Mouse (Mus musculus) retina, postnatal 7 days (tissue): ENCODE data around the gene Hpca.

Source experiments
- DNase-seq: peaks from one replicate; pipeline ENCODE4 v3.0.0-alpha.2; 2012; ENCODE audit warnings: low read depth, low spot score

Hpca gene

GRCm38 (mm10) chr4:129121569-129122086, at the start of gene Hpca:
Hpca (minus strand) TSS chr4:129122036.
- no peak for DNase-seq

DNA sequence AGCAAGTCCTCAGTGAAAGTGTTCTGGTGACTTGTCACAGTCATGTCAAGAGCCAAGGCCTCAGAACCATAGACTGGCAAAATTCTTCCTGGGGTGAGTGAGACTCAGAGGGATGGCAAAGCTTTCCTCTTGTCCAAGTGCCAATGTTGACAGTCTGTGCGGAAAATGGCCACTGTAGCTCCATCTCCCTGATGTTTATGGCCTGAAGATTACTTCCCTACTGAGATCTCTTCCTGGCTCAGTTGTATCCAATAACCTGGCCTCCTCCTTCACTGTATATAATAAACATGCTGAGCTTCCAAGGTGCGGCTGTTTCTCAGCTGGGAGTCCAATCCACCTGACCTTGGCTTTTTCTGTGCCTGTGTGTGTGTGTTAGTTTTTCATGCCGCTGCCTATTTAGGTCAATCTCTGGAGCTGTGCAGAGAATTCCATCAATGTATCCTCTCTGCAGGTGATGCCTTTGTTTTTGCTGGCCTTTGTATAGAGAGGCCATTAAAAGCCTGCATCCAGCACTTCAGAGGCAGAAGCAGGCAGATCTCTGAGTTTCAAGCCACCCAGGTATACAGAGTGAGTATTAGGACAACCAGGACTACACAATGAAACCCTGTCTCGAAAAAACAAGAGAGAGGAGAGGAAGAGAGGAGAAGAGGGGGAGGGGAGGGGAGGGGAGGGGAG, 39.9 kb upstream of the Hpca start:
- no peak for DNase-seq

DNA sequence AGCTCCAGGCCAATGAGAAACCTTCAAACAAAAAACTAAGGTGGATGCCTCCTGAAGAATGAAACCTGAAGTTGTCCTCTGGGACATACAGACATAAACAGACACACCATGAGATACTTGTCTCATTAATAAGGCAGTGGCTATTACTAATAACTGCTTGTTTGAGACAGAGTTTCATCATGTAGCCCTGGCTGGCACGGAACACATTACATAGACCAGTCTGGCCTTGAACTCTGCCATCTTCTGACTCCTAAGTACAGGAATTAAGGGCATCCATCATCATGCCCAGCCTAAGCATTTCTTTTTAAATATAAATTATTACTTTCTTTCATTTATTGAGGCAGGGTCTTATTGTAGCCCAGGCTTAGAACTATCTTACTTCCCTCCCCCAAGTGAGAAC, 39.2 kb upstream of the Hpca start:
- DNase-seq = no peak

DNA sequence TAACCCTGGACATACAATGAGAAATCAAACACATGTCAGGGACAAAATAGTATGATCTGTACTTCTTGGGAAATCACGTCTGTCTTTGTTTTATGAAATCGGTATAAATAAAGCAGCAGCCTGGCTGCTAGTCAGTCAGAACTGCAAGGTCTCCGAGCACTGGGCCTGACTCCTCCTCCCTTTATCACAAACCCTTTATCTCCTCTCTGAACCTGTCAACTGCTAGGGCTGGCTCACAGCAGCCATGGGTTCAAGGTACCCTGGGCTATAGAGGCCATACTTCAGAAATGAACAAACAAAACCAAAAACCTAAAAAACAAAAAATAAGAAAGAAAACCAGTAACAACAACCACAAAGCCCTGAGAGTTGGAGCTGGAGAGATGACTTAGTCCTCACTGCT, 36.7 kb upstream of the Hpca start:
- no peak for DNase-seq

DNA sequence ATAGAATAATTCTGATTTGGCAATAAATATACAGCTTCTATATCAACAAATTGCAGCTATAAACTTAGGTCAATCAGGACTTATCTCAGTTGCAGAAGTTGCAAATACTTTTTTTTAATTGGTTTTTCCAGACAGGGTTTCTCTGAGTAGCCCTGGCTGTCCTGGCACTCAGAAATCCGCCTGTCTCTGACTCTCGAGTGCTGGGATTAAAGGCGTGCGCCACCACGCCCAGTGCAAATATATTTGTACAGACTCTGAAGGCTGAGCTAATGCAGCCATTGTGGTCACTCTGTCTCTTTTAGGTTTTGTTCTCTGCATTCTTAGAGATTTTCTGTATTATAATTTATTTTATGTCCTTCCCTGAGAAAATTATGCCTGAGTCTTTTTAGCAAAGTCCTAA, 35.7 kb upstream of the Hpca start:
- DNase-seq = no peak

GRCm38 (mm10) chr4:129151276-129151811, 29.5 kb upstream of the Hpca start:
- DNase-seq = no peak

- no peak for DNase-seq
These were observed 27.5 kb upstream of the Hpca start for GRCm38 (mm10) chr4:129149321-129149720.

- DNase-seq = no peak
These were observed 25.8 kb upstream of the Hpca start for GRCm38 (mm10) chr4:129147552-129148103.

- DNase-seq = no peak
These were observed 24.6 kb upstream of the Hpca start for GRCm38 (mm10) chr4:129146392-129146791.

GRCm38 (mm10) chr4:129145943-129146342, 24.1 kb upstream of the Hpca start:
- DNase-seq = no peak

- DNase-seq = no peak
These were observed 23.6 kb upstream of the Hpca start for GRCm38 (mm10) chr4:129145411-129145810.

DNA sequence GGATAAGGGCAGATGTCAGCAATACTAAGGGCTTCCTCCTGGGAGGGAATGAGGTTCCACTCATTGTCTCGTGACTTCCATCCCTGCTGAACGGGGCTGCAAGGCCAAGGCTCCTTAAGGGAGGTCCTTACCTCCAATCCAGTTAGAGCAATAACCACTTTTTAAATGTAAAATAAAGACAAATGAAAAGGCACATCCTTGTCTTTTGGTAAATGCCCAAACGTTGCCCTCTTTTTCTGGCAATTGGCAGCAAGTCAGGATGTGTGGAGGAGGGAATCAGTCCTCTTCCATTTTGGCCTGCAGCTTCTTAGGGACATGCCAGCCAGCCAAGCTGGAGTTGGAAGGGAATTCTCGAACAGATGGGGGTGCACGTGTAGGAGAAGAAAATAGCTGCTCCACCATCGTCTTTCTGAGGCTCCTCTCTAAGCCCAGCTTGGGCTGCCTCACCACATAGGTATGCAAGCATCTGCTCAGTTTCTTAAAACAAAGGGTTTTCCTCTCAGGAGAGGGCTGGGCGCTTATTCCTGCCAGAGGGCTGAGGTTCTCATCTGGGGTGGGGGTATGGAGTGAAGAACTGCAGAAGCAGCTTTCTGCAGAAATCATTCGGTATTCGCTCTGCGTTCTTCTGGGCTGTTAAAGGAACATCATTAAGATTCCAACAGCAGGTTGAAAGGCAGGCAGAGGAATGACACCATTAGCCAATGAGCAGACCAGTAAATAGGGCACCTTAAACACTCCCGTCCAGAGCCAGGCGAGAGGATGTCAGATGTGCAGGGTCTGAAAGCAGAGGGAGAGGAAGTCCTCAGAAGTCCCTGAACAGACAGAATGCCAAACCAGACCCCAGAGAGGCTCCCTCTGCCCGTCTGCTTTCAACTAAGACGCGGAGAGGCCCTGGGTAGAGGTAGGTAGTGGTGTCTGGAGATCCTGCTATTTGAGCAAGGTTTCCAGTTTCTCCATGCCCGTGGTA, 22.8 kb upstream of the Hpca start:
- no peak for DNase-seq

GRCm38 (mm10) chr4:129143509-129143908, 21.7 kb upstream of the Hpca start:
- no peak for DNase-seq

DNA sequence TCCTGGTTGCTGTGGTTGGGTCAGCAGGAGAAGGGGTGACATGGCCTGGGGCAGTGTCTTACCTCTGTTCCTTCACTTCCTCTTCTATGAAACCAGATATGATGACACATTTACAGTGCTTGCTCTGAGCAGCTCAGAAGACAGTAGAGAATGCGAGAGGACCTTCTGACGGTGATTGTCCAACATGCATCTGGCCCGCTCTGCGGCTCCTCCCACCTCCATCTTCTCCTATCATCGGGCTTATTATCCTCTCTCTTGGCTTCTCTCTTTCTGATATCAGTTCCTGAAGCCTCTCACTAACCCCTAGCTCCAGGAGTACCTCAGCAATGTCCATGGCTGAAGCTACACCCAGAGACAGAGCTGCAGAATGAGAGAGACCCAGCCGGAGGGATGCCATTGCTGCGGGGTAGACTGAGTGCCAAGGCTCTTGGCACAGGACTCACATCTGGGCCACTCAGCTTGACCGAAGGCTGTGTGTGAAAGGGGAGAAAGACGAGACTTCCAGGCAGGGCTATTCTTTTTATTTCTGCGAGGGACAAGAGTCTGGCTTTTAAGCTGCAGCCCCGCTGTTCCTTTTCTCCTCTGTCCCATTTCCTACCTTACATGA, 20.7 kb upstream of the Hpca start:
- DNase-seq = no peak

- no peak for DNase-seq
These were observed 20.0 kb upstream of the Hpca start for GRCm38 (mm10) chr4:129141560-129142438.

DNA sequence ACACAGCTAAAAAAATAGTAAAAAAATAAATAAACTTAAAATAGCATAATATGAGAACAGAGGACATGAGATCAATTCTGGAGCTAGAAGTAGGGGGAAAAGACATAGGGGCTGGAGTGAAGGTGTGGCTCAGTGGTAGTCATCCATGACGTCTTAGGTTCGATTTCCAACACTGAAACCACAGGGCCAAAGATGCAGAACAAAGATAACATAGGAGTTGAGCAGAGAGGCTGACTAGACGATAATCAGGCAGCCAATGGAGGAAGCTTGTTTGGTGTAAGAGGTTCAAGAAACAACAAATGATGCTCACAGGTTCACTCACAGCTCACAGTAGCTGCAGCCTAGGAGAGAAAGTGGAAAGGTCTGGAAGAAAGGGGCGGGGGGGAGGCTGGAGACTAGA, 19.0 kb upstream of the Hpca start:
- no peak for DNase-seq

DNA sequence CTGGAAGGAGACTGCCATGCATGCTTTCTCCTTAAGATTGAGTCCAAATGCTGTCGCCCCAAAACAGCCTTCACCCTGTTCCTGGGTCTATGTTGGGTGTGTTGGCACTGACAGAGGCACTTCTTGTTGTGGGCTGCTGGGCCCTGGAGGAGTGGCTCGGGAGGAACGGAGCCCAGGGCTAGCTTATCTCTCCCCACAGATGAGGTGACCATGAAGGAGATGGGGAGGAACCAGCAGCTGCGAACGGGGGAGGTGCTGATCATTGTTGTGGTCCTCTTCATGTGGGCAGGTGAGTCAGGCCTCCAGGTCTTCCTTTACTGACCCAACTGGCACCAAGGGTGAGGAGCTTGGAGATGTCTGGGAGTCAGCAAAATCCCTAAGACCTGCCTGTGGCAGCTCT, 17.8 kb upstream of the Hpca start:
- no peak for DNase-seq

DNA sequence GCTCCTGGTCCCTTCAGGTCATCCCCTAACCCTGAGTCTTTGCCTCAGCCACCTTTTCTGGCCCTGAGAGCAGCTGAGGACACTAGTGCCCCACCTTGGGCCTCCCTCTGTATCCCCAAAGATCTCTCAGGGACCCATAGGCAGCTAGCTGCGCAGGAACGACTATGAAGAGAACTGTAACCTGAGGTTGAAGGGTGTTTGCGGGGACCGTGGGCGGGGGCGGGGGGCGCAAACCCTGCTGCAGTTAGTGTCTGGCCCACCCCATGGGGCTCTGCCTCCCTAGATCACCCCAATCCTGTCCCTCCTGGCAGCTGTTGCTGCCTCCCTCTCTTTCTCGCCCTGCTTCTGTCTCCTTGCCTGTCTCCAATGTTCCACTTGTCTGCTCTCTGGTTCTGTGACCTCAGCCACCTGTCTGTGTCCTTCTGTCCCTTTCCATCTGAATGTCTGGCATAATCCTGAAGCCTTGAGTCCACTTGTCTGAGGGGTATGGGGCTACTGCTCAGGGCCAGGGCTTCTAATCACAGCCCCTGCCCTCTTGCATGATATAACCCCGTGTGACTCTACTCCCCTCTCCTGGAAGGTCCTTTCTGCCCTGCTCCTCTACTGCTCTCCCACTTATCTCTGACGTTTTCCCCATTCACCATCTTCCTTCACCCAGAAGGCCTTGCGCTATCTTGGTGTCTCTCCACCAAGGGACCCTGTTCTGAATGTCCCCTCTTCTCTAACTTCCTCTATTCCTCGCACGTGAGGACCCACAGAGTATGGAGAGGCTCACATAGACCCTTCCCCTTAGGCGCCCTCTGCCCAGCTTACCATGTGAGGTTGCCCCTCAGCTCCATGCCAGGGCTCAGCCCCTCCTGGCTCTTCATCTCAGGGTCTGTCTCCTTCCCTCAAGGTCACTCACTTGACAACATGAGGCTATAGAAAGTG, 15.8 kb upstream of the Hpca start:
- no peak for DNase-seq

DNA sequence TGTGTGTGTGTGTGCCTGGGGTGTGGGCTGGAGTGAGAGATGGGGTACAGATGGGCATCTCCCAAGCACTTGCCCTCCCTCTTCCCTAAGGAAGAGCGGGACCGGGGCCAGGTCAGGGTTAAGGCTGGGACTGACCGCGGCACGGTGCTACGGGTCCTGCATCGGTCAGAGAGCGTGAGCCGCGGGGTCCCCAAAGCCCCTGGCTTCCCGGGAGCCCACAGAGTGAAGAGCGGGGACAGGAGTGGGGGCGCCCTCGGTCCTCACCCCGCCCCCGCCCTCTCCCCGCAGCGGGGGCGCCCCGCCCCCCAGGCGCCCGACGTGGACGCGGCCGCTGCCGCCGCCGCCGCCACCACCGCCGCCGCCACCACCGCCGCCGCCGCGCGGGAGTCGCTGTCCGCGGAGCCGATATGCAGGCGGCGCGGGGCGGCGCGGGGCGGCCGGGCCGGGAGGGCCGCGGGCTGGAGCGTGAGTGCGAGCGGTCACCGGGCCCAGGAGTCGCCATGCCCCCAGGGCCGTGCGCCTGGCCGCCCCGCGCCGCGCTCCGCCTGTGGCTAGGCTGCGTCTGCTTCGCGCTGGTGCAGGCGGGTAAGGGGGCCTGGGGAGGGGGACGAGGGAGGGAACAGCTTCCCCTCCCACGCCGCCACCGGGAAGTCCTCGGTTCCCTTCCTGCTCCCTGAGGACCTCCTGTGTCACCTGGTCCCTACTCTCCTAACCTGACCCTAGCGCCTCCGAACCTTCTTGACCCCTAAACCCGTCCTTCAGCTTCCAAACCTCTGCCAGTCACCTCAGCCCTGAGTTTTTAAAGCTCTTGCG, 14.9 kb upstream of the Hpca start, which contains the start of gene Fndc5:
Gene Fndc5 (plus strand): TSS at position 421 of the 813 bp plus-strand sequence.
- no peak for DNase-seq
